Mouse (Mus musculus): ENCODE results near the gene Itgb7. TPM values are rescaled to one million over a fixed set of nuclear protein-coding genes. Genes with fewer than 3 reads are reported as not detected.

Itgb7 gene
- total and polyA plus RNA-seq, 2 experiments, result 1.8 to 2.2 TPM

DNA sequence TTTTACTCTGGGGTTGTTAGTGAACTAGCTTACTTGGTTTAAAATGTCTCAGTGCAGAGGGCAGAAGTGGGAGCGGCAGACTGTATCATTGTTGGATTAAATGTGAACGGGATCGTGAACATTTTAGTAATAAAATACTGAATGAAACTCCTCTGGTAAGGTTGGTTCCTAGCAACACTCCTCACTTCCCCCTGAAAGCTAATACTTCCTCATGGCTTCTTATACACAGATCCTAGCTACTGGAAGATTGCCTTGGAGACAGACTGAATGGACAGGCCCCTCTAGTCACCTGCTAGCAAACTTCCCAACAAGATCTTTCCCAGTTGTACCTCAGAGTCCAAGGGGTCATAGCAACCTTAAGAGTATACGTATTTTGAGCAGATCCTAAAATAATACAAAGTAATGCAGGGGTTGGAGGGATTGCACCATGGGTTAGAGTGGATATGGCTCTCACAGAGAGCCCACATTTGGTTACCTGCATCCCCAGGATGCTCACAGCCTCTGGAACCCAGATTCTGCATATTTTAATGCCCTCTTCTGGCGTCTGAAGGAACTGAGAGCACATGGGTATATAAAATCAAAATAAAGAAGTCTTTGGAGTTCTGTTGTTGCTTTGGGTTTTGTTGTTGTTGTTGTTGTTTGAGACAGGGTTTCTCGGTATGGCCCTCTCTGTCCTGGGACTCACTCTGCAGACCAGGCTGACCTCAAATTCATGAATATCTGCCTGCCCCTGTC is 42.4 kb upstream of the Itgb7 start:
- WGBS, result 77% methylated on average over 6 of the region's 6 CpGs
- H3K9ac ChIP-seq (ENCODE audit: low read depth, low read length), result no peak overlapping the region
- H3K4me1 ChIP-seq (ENCODE audit: control insufficient read depth, insufficient read depth, low read length), result no peaks in the 10 kb centered on the region; the same call in 1 of the 2 replicates
- H3K4me3 ChIP-seq (ENCODE audit: insufficient read depth, low read depth, low read length), result no peak overlapping the region
- H3K36me3 ChIP-seq (ENCODE audit: control insufficient read depth, insufficient read depth, low read length), result no peaks in the 10 kb centered on the region
- TF ChIP-seq CTCF (IDR thresholded peaks at IDR 0.05; ENCODE audit: low read depth, low read length) (no peak), POLR2A (IDR thresholded peaks at IDR 0.05; ENCODE audit: extremely low read depth, insufficient read depth, low read length) (no peak)
- no peak for DNase-seq (ENCODE audit: extremely low read depth, low read depth, low spot score)
- peaks cover 4% of the 10 kb centered on the region; the same call in 1 of the 2 replicates for H3K27me3 ChIP-seq (ENCODE audit: control insufficient read depth, insufficient read depth, low read length)
- no peaks in the 10 kb centered on the region for H3K79me2 ChIP-seq (ENCODE audit: control insufficient read depth, insufficient read depth, low read length)
- H3K27ac ChIP-seq (replicated peaks; ENCODE audit: insufficient read depth, low read depth, low read length), result no peak overlapping the region

DNA sequence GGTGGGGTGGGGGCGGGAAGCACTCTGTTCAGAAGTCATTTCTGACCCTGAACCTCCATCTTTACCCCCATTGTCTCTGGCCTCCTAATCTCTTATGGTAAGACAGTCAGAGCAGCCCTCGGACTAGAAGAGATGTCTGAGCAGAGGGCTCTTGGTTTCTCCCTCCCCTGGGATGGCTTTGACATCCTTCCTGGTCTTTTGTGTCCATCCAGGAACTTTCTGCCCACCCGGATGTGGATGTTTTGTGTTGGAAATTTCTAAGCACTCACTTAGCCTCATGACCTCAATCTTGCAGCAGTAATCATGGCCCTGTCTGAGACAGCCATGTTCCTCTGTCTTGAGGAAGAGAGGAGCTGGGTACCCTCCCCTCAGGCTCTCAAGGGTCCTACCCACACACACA is 39.7 kb upstream of the Itgb7 start:
- Histone ChIP-seq H3K9ac (ENCODE audit: low read depth, low read length) (no peak overlapping the region), H3K4me1 (ENCODE audit: control insufficient read depth, insufficient read depth, low read length) (no peaks in the 10 kb centered on the region), H3K27me3 (ENCODE audit: control insufficient read depth, insufficient read depth, low read length) (peaks cover 4% of the 10 kb centered on the region; the same call in 1 of the 2 replicates), H3K79me2 (ENCODE audit: control insufficient read depth, insufficient read depth, low read length) (no peaks in the 10 kb centered on the region), H3K4me3 (ENCODE audit: insufficient read depth, low read depth, low read length) (no peak overlapping the region), H3K27ac (replicated peaks; ENCODE audit: insufficient read depth, low read depth, low read length) (no peak overlapping the region), H3K36me3 (ENCODE audit: control insufficient read depth, insufficient read depth, low read length) (no peaks in the 10 kb centered on the region)
- 44% methylated on average over 3 of the region's 3 CpGs for WGBS
- DNase-seq (ENCODE audit: extremely low read depth, low read depth, low spot score), result no peak
- TF ChIP-seq CTCF (IDR thresholded peaks at IDR 0.05; ENCODE audit: low read depth, low read length), result no peak
- TF ChIP-seq POLR2A (IDR thresholded peaks at IDR 0.05; ENCODE audit: extremely low read depth, insufficient read depth, low read length), result no peak

DNA sequence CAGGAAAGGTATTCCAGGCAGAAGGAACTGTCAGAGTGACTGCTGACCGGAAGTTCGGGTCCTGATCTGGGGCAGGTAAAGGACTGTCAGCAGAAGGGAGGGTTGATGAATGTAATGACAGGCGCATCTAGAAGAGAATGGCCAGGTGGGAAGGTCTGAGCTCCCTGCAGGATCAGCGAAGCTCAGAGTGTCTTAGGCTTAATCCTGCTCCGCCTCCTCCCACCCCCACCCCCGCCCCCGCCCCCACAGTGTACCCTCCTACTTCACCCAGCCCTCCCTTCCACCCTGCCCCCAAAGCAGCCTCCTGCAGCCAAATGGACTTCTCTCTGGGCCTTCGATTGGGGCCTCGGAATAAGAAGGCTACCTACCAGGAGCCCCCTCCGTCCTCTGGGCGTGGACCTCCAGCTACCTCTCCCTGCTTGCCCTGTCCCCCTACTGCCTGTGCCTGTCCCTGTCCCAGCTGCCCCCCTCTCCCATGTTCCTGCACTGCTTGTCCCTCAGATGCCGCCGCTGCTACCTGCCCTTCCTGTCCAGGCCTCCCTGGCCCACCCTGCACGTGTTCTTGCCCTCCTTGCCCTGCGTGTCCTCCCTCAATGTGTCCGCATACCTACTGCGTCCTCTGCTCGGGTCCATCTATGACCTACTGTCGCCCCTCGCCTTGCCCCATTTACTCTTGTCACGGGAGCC is 38.7 kb upstream of the Itgb7 start, which contains the start of gene Gm9918:
Gene Gm9918, plus strand, starts transcription at position 290 of the 687 bp plus-strand sequence.
- H3K4me1 ChIP-seq (ENCODE audit: control insufficient read depth, insufficient read depth, low read length), result no peaks in the 10 kb centered on the region
- H3K27ac ChIP-seq (replicated peaks; ENCODE audit: insufficient read depth, low read depth, low read length), result no peak within 1 kb of the TSS
- H3K4me3 ChIP-seq (ENCODE audit: insufficient read depth, low read depth, low read length), result no peak within 1 kb of the TSS
- no peaks in the 10 kb centered on the region for H3K36me3 ChIP-seq (ENCODE audit: control insufficient read depth, insufficient read depth, low read length)
- 40% methylated on average over 21 of the region's 21 CpGs for WGBS
- peaks cover 4% of the 10 kb centered on the region; the same call in 1 of the 2 replicates for H3K27me3 ChIP-seq (ENCODE audit: control insufficient read depth, insufficient read depth, low read length)
- H3K79me2 ChIP-seq (ENCODE audit: control insufficient read depth, insufficient read depth, low read length), result no peaks in the 10 kb centered on the region
- no peak for TF ChIP-seq POLR2A (IDR thresholded peaks at IDR 0.05; ENCODE audit: extremely low read depth, insufficient read depth, low read length)
- no peak for TF ChIP-seq CTCF (IDR thresholded peaks at IDR 0.05; ENCODE audit: low read depth, low read length)
- no peak within 1 kb of the TSS for H3K9ac ChIP-seq (ENCODE audit: low read depth, low read length)
- DNase-seq (ENCODE audit: extremely low read depth, low read depth, low spot score), result no peak

DNA sequence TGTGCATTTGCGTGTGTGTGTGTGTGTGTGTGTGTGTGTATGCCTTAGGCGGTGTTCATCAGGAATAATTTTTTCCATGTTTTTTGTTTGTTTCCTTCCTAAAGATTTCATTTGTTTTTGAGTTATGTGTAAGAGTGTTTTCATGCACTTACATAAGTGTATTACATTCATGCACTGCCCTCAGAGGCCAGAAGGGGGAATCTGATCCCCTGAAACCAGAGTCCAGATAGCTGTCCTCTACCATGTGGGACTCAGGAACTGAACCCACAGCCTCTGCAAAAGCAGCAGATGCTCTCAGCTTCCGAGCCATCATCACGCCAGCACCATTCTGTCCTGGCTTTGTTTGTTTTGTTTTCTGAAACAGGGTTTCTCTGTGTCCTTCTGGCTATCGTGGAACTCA is 33.8 kb upstream of the Itgb7 start:
- H3K4me1 ChIP-seq (ENCODE audit: control insufficient read depth, insufficient read depth, low read length), result no peaks in the 10 kb centered on the region
- no peak for DNase-seq (ENCODE audit: extremely low read depth, low read depth, low spot score)
- no peak overlapping the region for H3K9ac ChIP-seq (ENCODE audit: low read depth, low read length)
- TF ChIP-seq POLR2A (IDR thresholded peaks at IDR 0.05; ENCODE audit: extremely low read depth, insufficient read depth, low read length) (no peak), CTCF (IDR thresholded peaks at IDR 0.05; ENCODE audit: low read depth, low read length) (no peak; the same call in 1 of the 2 replicates)
- H3K27ac ChIP-seq (replicated peaks; ENCODE audit: insufficient read depth, low read depth, low read length), result no peak overlapping the region
- no peaks in the 10 kb centered on the region for H3K36me3 ChIP-seq (ENCODE audit: control insufficient read depth, insufficient read depth, low read length)
- peaks cover under 1% of the 10 kb centered on the region; the same call in 1 of the 2 replicates for H3K27me3 ChIP-seq (ENCODE audit: control insufficient read depth, insufficient read depth, low read length)
- H3K4me3 ChIP-seq (ENCODE audit: insufficient read depth, low read depth, low read length), result no peak overlapping the region
- no peaks in the 10 kb centered on the region for H3K79me2 ChIP-seq (ENCODE audit: control insufficient read depth, insufficient read depth, low read length)
- 87% methylated on average over 5 of the region's 5 CpGs for WGBS

DNA sequence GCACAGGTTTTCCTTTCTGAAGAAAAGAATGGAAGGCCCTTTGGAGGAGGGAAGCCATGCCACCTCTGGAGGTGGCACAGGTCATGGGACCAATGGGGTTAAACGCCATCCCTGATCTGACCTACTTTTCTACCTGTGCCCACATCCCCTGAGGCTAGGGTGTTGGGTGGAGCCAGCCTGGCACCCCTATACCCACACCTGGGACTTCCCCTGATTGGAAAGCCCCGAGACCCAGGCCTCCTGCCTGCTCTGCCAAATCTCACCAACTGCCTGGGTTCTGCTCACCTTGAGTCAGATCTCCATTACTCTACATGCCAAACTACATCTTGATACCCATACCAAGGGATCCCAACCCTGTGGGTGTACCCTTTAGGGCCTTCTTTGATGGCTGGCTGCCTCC is 31.3 kb upstream of the Itgb7 start:
- 75% methylated on average over 2 of the region's 2 CpGs for WGBS
- no peak overlapping the region for H3K27ac ChIP-seq (replicated peaks; ENCODE audit: insufficient read depth, low read depth, low read length)

More for the DNA sequence above, 31.3 kb upstream of the Itgb7 start:
- Histone ChIP-seq H3K4me3 (ENCODE audit: insufficient read depth, low read depth, low read length) (no peak overlapping the region), H3K79me2 (ENCODE audit: control insufficient read depth, insufficient read depth, low read length) (no peaks in the 10 kb centered on the region), H3K27me3 (ENCODE audit: control insufficient read depth, insufficient read depth, low read length) (no peaks in the 10 kb centered on the region), H3K36me3 (ENCODE audit: control insufficient read depth, insufficient read depth, low read length) (no peaks in the 10 kb centered on the region), H3K4me1 (ENCODE audit: control insufficient read depth, insufficient read depth, low read length) (no peaks in the 10 kb centered on the region), H3K9ac (ENCODE audit: low read depth, low read length) (no peak overlapping the region)
- no peak for DNase-seq (ENCODE audit: extremely low read depth, low read depth, low spot score)
- no peak for TF ChIP-seq POLR2A (IDR thresholded peaks at IDR 0.05; ENCODE audit: extremely low read depth, insufficient read depth, low read length)
- TF ChIP-seq CTCF (IDR thresholded peaks at IDR 0.05; ENCODE audit: low read depth, low read length), result no peak
